Mouse (Mus musculus) T-helper 17 cell (primary cell): ENCODE results near the gene Ppp6r3.

Experiments used
- in situ Hi-C, 2 experiments: fragments of 300-600 bp; cut with MboI, MseI; formaldehyde crosslinking; loops; 1 replicate in 1 of 2; 2 replicates in 1 of 2; pipeline ENCODE4 v1.15.1; 2025; ENCODE audit warnings: high pct_unique_total_duplicates in 2 of 2

The Ppp6r3 gene

DNA sequence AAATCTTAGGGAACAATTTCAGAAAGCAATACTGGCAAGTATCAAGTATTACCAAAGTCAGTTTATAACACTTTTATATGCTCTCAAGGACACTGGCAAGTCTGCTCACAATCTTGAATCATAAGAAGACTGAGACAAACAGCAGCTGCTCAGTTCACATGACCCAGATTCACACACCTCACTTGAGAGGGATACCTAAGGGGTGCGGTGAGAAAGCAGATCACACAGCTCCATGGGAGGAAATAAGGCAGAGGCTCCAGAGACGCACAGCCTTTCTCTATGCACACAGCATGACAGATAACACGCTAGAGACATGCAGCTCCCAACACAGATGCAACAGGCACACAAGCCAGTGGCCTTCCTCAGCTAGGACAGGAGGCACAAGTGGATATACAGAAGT, 45.8 kb downstream of the Ppp6r3 start:
- in situ Hi-C loops, result no loop called here

DNA sequence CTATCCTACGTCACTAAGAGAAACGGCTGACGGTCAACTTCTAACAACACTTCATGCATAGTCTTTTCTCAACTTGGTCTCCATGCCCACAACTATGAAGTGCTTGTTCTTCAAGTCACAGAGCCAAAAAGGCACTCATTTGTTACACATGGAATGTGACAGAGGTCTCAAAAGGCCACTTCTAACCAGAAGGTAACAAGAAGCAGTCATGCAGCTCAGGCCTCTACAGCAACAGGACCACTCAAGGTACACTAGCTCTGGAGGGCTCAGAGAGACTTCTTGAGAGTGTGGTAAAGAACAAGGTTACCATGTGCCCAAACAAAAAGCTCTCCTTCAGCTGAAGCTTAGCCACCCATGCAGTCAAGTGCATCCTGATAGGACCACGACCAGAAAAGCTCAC, 46.9 kb downstream of the Ppp6r3 start:
- in situ Hi-C loops, result no loop called here

DNA sequence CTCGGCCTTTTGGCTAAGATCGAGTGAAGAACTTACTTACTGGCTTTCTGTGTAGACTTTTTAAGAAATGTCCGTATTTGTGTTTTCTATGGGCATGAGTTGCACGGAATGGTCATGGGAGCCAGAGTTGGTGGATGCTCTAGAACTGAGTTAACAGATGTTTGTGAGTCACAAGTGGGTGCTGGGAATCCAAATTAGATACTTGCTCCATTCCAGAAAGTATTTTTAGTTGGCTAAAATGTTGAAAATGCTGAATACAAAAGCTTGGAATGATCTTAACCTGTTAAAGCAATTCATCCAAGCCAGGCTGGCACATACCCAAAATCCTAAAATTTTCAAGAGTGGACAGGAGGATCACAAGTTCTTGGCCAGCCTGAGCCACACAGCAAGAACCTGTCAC, 48.0 kb downstream of the Ppp6r3 start:
- in situ Hi-C loops, result no loop called here

DNA sequence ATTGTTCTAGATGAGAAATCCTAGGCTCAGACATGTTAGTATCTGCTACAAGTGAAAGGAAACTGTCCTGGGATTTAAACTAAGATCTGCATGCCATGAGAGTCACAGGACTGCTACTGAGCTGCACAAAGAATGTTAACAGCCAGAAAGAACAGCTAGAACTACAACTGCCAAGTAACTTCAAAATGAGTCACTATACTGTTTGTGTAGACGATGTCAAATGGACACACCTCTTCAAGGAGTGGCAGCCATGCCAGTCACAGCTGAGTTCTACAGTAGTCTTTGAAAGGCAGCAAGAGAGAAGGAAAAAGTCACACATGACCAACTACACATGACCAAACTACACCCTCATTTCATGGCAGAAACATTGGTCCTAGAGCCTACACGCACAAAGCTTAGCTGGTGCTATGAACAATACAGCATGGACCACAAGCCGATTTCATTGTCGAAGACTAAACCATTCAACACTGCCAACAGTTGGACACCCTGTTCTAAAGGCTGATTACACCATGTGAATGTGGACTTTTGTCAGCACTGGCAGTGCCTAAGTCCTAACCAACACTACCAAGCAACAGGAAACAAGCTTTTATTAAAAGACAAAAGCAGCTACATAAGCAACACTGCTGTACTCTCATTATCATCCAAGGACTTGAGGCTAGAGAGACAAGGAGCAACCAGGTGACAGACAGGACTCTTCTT, 55.9 kb downstream of the Ppp6r3 start:
- in situ Hi-C loops, result loop anchor here in 1 of 2 experiments (10.0 kb wide), 1 partner anchor 385 kb away; no protein-coding TSS in a partner anchor

DNA sequence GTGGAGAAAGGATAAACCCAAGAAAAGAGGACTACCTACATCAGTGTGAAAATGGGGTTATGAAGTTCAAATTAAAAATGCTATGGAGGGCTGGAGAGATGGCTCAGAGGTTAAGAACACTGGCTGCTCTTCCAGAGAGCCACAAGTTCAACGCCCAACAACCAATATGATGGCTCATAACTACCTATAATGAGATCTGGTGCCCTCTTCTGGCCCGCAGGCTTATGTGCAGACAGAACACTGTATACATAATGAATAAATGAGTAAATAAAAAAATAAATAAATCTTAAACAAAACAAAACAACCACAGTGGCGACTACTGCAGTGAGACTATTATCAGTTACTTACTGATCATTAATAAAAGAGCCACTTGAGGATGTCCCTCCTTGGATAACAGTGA, 78.3 kb downstream of the Ppp6r3 start:
- in situ Hi-C loops, result loop anchor here in 1 of 2 experiments (5.0 kb wide), 1 partner anchor 380 kb away; no protein-coding TSS in a partner anchor

DNA sequence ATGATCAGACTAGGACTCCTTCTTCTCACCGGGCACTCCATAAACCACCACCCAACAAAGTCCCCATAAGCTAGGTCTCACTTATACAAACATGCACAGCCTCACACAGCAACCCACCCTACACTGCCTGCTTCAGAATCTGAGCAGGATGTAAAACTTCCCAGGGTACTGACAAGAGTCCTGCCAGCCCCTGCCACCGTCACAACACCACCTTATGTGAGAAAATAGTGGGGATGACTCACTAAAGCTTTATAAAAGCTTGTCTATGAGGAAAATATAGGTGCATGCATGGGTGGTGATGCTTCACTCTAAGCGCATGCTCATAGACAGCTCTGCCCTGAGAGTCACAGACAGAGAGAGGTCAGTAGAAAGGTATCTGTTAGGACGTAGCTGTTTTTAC, 85.7 kb downstream of the Ppp6r3 start:
- in situ Hi-C loops, result loop anchor here in 1 of 2 experiments (5.0 kb wide), 1 partner anchor 378 kb away; no protein-coding TSS in a partner anchor

DNA sequence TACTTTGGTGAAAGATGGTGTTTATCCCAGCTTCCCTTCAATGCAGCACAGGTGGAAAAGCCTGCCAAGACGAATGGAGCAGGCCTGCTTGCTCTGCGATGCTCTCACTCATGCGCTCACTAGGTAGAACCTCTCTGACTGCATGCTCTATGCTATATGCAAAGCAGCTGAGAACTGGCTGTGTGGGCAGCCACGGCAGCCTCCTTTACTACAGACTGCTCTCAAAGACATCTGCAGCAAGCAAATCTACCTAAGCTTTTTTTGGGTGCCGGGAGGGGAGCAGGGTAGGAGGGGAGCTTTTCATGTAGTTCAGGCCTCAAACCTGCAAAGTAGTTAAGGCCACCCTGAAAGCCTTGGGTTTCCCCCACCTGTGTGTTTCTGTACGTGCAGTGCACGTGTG, 92.7 kb downstream of the Ppp6r3 start:
- in situ Hi-C loops, result loop anchor here in 1 of 2 experiments (5.0 kb wide), 1 partner anchor 381 kb away; no protein-coding TSS in a partner anchor

DNA sequence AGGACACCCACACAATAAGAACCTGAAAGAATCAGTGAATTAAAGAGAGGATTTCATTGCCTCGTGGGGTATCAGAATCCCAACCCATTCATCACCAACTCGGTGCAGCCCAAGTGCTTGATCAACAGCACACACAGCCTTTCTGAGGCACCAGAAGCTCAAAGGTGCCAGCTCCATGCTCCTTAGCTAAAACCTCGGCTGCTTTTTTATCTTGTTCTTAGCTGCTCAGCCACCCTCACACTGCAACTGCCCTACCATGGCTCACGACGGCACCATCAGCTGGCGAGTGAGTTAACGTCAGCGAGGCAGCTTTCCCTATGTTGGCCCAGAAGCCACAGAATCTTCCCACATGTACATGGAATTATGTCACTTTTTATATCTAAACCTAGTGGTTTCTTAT, 95.4 kb downstream of the Ppp6r3 start:
- in situ Hi-C loops, result loop anchor here in 1 of 2 experiments (5.0 kb wide), 1 partner anchor 378 kb away; no protein-coding TSS in a partner anchor

DNA sequence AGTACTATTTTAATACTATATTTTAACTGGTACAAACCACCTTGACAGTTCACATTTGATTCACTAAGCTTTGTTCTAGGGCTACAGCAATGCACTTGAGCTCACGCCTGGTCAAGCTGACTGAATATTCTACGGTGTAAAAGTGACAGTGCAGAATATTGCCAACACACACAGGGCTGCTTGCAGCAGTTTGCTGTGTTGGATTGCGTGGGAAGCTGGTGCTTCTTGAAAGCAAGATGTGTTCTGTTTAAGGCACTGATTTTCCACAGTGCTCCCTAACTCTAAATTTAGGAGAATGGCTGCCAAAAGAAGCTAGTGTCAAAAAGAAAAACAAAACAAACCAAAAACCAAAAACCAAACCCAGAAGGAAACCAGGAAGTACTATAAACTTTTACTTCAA, 98.6 kb downstream of the Ppp6r3 start:
- in situ Hi-C loops, result no loop called here

DNA sequence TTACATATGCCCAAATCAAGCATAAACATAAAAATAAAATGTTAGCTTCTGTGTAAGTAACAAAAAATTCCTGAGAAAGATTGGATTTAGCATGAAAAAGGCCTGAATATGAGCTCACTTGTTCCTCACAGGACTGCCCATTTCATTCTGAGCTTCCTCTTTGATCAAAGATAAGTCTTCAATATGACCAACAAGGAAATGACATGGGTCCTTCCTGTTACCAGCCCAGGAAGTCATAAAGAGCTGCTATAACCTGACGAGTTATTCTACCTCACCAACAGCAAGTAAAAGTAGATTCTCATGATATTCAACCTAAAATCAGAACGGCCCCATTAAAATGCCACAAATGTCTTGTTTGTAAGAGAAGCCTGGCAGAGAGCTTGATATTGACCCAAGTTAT, 104.3 kb downstream of the Ppp6r3 start:
- in situ Hi-C loops, result no loop called here

DNA sequence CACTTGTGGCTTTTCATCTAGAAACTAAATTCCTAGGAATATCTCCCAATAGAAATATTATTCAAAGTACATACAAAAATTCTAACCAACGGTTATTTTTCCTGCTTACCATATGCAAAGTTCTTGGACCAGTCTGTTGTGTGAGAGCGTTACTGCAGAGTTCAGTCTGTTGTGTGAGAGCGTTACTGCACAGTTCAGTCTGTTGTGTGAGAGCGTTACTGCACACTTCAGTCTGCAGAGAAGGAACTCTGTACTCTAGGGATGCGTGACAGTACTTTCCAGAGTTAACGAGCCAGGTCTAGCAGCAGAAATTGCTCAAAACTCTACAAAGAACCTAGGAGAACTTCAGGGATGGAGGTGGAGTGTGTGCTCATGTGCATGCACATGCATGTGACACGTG, 108.0 kb downstream of the Ppp6r3 start:
- in situ Hi-C loops, result loop anchor here in 1 of 2 experiments (5.0 kb wide), 1 partner anchor 375 kb away; no protein-coding TSS in a partner anchor

DNA sequence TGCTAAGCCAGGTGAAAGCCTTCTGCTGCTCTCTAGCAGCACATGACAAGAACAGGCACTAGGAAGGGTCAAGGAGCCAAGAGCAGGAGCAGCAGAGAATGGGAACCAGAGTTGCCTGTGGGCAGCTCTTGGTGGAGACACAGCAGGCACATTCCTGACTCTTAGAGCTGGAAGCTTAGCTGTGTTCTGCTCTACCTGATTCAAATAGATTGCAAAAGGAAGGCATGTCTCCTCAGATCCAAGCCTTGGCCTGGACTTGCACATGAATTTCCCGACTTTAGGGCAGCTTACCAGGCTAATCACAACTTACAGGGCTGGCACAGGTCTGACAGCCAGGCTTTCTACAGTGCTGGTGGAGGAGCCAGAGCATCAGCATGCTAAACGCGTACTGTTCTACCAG, 115.6 kb downstream of the Ppp6r3 start:
- in situ Hi-C loops, result loop anchor here in 1 of 2 experiments (5.0 kb wide), 1 partner anchor 368 kb away; no protein-coding TSS in a partner anchor

DNA sequence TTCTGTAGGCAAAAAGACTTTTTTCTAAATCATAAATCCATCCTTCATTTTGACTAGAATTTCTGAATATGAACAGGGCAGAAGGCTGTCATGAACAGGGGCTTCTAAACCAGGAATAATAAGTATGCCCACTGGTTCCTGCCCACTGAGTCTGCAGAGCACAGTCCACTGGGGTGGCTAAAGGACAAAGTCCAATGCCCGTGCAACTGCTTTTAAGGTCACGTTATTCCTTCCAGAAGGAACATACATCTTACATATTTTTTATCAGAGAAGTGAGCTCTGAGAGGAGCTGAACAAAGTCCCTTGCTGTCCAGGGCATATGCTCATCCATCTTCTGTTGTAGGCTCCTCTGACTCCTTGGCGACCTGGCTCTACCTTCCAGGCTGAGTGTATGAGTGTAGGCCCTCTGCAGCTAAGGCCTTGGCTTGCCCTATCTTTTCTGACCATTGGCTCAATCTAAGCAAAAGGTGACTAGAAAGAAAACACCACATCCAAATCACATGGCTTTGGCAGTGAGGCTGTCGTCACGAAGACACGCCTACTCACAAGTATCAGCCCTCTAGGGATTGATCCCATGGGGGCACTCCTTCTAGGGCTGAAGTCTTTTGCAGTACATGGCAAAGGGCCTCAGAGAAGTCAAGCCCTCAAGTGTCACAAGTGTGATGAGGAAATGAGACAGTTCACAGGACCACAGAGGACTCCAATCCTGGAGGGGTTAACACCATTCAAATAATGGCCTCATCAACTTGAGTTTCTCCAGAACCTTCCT, 117.0 kb downstream of the Ppp6r3 start:
- in situ Hi-C loops, result no loop called here

DNA sequence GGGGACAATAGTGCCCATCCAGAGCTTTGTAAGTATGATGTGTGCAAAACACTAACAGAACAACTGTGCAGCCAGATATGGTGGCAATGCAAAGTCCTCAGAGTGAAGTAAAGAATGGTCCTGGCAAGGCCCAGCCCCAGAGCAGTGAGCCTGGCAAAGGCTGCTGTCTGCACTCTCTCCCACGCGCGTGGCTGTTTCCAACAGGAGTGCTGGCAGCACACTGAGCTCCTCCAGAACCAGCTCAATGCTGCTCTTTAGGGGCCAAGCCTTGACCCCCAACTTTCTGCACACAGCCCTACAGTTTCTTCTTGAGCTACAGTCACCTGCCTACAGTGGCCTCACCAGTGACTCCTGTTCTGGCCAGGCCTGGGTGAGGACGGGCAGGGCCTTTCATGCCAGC, 117.8 kb downstream of the Ppp6r3 start:
- in situ Hi-C loops, result no loop called here

DNA sequence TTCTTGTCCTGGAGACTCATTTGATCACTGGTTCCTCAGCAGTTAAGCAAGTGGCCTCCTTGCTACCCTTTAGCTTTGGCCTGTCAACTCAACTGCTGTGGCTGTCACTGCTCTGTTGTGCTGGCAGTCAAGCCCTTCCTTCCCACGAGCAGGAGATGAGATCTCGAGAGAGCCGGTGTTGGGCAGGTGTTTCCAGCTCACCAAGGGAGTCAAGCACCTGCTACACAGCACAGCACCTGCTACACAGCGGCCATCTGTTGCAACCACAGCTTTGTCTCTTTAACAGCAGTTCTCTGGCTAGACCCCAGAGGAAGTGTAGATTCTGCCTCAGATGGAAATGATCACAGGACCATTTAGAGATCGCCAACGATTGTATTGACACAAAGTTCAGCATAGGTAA, 123.9 kb downstream of the Ppp6r3 start:
- in situ Hi-C loops, result no loop called here

DNA sequence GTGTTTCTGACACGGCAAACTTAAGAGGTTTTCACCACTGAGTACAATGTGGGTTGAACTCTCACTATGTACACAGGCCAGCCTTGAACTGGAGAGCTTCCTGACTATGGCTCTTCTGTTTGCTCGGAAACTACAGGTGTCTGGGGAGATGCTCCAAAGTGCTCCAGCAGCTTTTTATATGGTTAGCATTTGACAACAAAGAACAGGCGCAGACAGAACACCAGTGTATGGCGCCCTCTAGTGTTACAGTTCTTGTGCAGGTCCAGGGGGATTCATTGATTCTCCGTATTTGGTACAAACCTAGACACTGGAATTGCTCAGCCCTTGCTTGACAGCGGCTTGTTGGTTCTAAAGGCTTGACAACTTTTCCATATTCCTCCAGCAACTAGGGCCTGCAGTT, 124.4 kb downstream of the Ppp6r3 start:
- in situ Hi-C loops, result no loop called here

DNA sequence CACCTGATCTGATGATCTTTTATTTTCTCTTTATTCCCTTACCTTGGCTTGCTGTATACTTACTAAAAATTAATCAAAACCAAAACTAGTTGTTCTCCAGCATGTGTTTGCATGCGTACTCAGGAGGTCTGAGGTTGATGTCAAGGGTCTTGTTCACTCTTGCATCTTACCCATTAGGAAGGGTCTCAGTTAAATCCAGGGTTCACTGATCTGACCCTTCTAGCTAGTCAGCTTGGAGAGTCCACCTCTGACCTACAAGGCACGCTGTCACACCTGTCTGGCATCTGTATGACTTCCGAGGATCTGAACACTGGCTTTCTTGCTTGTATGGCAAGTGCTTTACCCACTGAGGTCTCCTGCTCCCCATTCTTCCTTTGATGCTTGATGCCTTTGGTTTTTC, 124.8 kb downstream of the Ppp6r3 start:
- in situ Hi-C loops, result no loop called here

DNA sequence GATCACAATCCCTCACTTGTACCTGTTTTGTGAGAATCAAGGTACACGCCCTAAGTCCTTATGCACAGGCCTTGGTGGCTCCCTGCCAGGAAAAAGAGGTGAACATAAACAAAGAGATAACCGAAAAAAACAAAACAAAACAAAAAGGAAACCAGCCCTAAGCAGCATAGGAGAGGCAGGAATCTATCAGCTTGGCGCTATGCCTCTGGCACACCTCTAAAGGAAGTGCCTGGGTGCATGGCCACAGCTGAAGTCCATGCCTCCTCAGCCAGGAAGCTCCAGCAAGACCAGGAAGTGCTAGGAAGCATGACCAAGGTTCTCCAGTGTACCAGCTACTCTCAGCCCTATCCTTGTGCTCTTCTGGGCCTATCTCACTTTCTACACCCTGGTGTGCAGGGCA, 126.3 kb downstream of the Ppp6r3 start:
- in situ Hi-C loops, result loop anchor here in 1 of 2 experiments (10.0 kb wide), 1 partner anchor 134 kb away; no protein-coding TSS in a partner anchor

DNA sequence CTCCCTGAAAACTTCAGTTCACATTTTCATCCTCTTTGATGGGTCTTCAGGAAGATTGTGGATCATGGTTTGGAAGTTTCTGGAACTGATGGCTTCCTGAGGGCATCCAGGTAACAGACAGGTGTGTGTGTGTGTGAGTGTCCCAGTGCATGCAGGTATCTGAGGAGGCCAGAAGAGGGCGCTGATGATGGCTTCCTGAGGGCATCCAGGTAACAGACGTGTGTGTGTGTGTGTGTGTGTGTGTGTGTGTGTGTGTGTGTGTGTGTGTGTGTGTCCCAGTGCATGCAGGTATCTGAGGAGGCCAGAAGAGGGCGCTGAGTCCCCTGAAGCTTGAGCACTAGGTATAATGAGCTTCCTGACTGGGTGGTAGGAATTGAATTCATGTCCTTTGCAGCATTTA, 128.2 kb downstream of the Ppp6r3 start:
- in situ Hi-C loops, result loop anchor here in 1 of 2 experiments (10.0 kb wide), 1 partner anchor 133 kb away; no protein-coding TSS in a partner anchor

DNA sequence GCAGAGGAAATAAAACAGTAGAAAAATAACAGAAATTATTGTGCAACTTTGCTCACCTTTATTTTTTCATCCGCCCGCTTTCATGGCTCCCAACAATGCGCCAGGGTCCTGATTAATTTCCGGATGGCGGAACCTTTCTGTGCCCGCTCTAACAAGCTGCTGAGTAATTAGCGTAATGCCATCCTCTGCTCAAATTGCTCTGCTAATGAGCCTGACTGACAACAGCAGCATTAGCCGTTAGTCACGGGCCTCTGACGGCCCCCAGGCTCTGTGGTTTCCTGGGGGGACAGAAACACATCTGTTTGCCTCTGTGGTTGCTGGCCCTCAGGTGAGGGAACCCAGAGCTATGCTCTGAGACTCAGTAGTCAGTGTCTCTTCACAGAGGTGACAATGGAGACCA, 134.5 kb downstream of the Ppp6r3 start:
- in situ Hi-C loops, result loop anchor here in 1 of 2 experiments (10.0 kb wide), 1 partner anchor 126 kb away; no protein-coding TSS in a partner anchor

DNA sequence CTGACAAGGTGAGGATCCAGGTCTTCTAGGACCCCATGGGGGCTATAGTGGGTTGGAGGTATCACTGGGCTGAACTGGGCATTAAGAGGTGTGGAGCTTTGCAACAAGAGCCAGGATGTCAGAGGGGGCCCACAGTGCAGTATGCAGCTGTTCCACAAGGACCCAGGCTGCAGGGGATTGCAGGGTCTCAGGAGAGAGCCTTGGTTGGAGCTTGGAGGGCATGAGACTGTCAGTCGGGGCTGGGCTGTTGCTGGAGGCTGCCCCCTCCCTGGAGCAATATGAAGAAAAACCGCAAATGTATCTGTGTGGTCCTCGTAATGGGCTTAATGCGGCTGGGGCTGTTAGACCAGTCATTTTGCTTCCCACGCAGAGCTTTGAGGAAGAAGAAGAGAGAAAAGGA, 134.9 kb downstream of the Ppp6r3 start:
- in situ Hi-C loops, result loop anchor here in 1 of 2 experiments (10.0 kb wide), 1 partner anchor 126 kb away; no protein-coding TSS in a partner anchor

DNA sequence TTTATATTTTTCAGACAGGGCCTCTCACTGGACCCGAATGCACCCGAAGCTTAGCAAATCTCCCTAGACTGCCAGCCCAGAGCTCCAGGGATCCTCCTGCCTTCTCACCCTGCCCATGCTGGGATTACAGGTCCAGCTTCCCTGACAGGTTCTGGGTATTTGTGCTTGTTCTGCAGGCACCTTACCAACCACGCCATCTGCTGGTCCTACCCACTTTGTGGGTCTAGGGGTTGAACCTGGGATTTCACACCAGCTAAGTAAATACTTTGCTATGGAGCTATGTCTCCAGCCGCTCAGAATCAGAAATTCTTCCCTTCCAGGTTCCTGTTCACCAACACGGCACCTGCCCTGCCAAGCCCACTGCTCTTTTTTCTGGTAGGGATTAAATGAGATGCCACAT, 137.6 kb downstream of the Ppp6r3 start:
- in situ Hi-C loops, result no loop called here
